Mouse (Mus musculus) WW6 (cell line): ENCODE data around the gene Atp2b2.
A peak's percentile ranks its signal among the peaks of the same experiment; 100 is the strongest.

ENCODE experiments used
- DNase-seq: peaks from one replicate; pipeline ENCODE4 v3.0.0-alpha.2; 2013; ENCODE audit warnings: low read depth, low spot score

Gene Atp2b2

GRCm38 (mm10) chr6:113942355-113942754, 100.1 kb downstream of the Atp2b2 start:
- no peak for DNase-seq

GRCm38 (mm10) chr6:113941324-113941723, 101.1 kb downstream of the Atp2b2 start:
- no peak for DNase-seq

GRCm38 (mm10) chr6:113939442-113939841, 103.0 kb downstream of the Atp2b2 start:
- DNase-seq = no peak

- DNase-seq = no peak
Measured at GRCm38 (mm10) chr6:113936811-113937508, 105.5 kb downstream of the Atp2b2 start.

- DNase-seq = no peak
Measured at GRCm38 (mm10) chr6:113936111-113936510, 106.3 kb downstream of the Atp2b2 start.

- no peak for DNase-seq
Measured at GRCm38 (mm10) chr6:113934692-113935091, 107.7 kb downstream of the Atp2b2 start.

- no peak for DNase-seq
Measured at GRCm38 (mm10) chr6:113933261-113934151, 108.9 kb downstream of the Atp2b2 start.

GRCm38 (mm10) chr6:113929191-113929875, 113.1 kb downstream of the Atp2b2 start:
- peak; percentile 14 for DNase-seq

- no peak for DNase-seq
Measured at GRCm38 (mm10) chr6:113923249-113923648, 119.2 kb downstream of the Atp2b2 start.

GRCm38 (mm10) chr6:113920466-113920865, 121.9 kb downstream of the Atp2b2 start:
- DNase-seq = no peak

GRCm38 (mm10) chr6:113912753-113913152, 129.7 kb downstream of the Atp2b2 start:
- no peak for DNase-seq

GRCm38 (mm10) chr6:113911094-113911493, 131.3 kb downstream of the Atp2b2 start:
- no peak for DNase-seq

- no peak for DNase-seq
Measured at GRCm38 (mm10) chr6:113910411-113911055, 131.9 kb downstream of the Atp2b2 start.

- DNase-seq = no peak
Measured at GRCm38 (mm10) chr6:113909836-113910235, 132.6 kb downstream of the Atp2b2 start.

GRCm38 (mm10) chr6:113908066-113908465, 134.3 kb downstream of the Atp2b2 start:
- DNase-seq = no peak

- DNase-seq = no peak
Measured at GRCm38 (mm10) chr6:113904406-113904805, 138.0 kb downstream of the Atp2b2 start.

GRCm38 (mm10) chr6:113896023-113896422, 146.4 kb downstream of the Atp2b2 start:
- DNase-seq = no peak

- no peak for DNase-seq
Measured at GRCm38 (mm10) chr6:113894008-113894407, 148.4 kb downstream of the Atp2b2 start.

- no peak for DNase-seq
Measured at GRCm38 (mm10) chr6:113892091-113892674, 150.2 kb downstream of the Atp2b2 start.

GRCm38 (mm10) chr6:113891225-113891967, 151.0 kb downstream of the Atp2b2 start:
- DNase-seq = no peak

- no peak for DNase-seq
Measured at GRCm38 (mm10) chr6:113890858-113891213, 151.6 kb downstream of the Atp2b2 start.
